Mouse (Mus musculus): ENCODE data around the gene Pspn. TPM values are rescaled to one million over a fixed set of nuclear protein-coding genes. Genes with fewer than 3 reads are reported as not detected.
A peak's percentile ranks its signal among the peaks of the same experiment; 100 is the strongest.

The Pspn gene
- total RNA-seq, 4 experiments from 2014 or later: not detected

- no peak for DNase-seq (ENCODE audit: low spot score in 2 of 2)
Measured at GRCm38 (mm10) chr17:56962642-56963405, 37.0 kb downstream of the Pspn start.

GRCm38 (mm10) chr17:56961880-56962279 is 37.9 kb downstream of the Pspn start:
- no peak for DNase-seq (ENCODE audit: low spot score in 2 of 2)

DNA sequence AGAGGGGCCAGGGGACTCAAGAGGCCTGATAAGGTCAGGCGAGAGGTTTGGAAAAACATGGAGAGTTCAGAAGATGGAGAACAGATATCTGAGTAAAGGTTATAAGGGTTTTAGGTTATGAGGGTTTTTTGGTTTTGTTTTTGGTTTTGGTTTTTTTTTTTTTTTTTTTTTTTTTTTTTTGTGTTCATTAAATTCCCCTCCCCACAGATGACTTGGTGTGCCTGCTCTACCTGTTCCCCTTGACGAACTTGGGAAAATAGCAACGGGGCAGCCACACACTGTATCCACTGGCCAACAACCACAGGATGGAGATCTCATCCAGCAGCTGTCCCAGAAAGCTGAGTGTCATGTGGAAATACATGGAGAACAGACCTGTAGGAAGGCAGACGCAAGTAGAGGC is 41.2 kb downstream of the Pspn start:
- no peak for DNase-seq (ENCODE audit: low spot score in 2 of 2)

- no peak for DNase-seq (ENCODE audit: low spot score in 2 of 2)
Measured at GRCm38 (mm10) chr17:56957763-56958429, 41.9 kb downstream of the Pspn start.

GRCm38 (mm10) chr17:56954871-56955270 is 44.9 kb downstream of the Pspn start:
- DNase-seq (ENCODE audit: low spot score in 2 of 2): no peak

GRCm38 (mm10) chr17:56952639-56953038 is 47.2 kb downstream of the Pspn start:
- no peak for DNase-seq (ENCODE audit: low spot score in 2 of 2)

GRCm38 (mm10) chr17:56950915-56951314 is 48.9 kb downstream of the Pspn start:
- DNase-seq (ENCODE audit: low spot score in 2 of 2): peak; percentile 33 to 40

Other genes starting within 250 kb of the Pspn start
- gene Nrtn, start 242.5 kb downstream of the Pspn start, total RNA-seq (2022): 1 to 10 TPM; 1.9 to 5.0 (median 3.5) TPM
- 10 to 100 TPM; 12.6 to 17.4 (median 15.4) TPM for gene Dus3l, start 235.3 kb downstream of the Pspn start, total RNA-seq (2022)
- under 1 TPM in 1 of 4 experiments, not detected in 3; 0.12 TPM for gene Prr22, start 229.8 kb downstream of the Pspn start, total RNA-seq (2022)
- gene Rfx2, start 169.0 kb downstream of the Pspn start, total RNA-seq (2022): 1 to 10 TPM; 1.8 to 3.6 (median 2.5) TPM
- gene Acsbg2, start 125.6 kb downstream of the Pspn start, total RNA-seq (2022): not detected
- not detected for gene 1700061G19Rik, start 124.5 kb downstream of the Pspn start, total RNA-seq (2022)
- 10 to 100 TPM; 19.5 to 24.2 (median 21.8) TPM for gene Mllt1, start 64.6 kb downstream of the Pspn start, total RNA-seq (2022)
- gene Acer1, start 17.9 kb downstream of the Pspn start, total RNA-seq (2022): not detected
- 10 to 100 TPM; 35.8 to 39.5 (median 37.5) TPM for gene Clpp, start 9.7 kb downstream of the Pspn start, total RNA-seq (2022)
- 10 to 100 TPM; 20.2 to 27.1 (median 21.9) TPM for gene Alkbh7, start 2.7 kb downstream of the Pspn start, total RNA-seq (2022)
- 10 to 100 TPM; 13.3 to 17.5 (median 15.5) TPM for gene Gtf2f1, start 11.3 kb upstream of the Pspn start, total RNA-seq (2022)
- under 1 TPM in 1 of 4 experiments, not detected in 3; 0.27 TPM for gene Gm17949, start 11.5 kb upstream of the Pspn start, total RNA-seq (2022)
- 10 to 100 TPM; 23.3 to 29.9 (median 27.2) TPM for gene Khsrp, start 31.5 kb upstream of the Pspn start, total RNA-seq (2022)
- not detected for gene Slc25a41, start 41.6 kb upstream of the Pspn start, total RNA-seq (2022)
- gene Crb3, start 59.1 kb upstream of the Pspn start, total RNA-seq (2022): under 1 TPM in 1 of 4 experiments, not detected in 3; 0.34 TPM
- 10 to 100 TPM; 28.2 to 32.7 (median 31.3) TPM for gene Slc25a23, start 59.8 kb upstream of the Pspn start, total RNA-seq (2022)
- gene Dennd1c, start 78.5 kb upstream of the Pspn start, total RNA-seq (2022): under 1 TPM in 3 of 4 experiments, not detected in 1; 0.12 to 0.52 (median 0.44) TPM
- under 1 TPM; 0.53 to 0.88 (median 0.64) TPM for gene Tubb4a, start 87.8 kb upstream of the Pspn start, total RNA-seq (2022)
- under 1 TPM in 1 of 4 experiments, not detected in 3; 0.38 TPM for gene Tnfsf9, start 105.3 kb upstream of the Pspn start, total RNA-seq (2022)
- gene Cd70, start 149.8 kb upstream of the Pspn start, total RNA-seq (2022): not detected
- gene Tnfsf14, start 194.2 kb upstream of the Pspn start, total RNA-seq (2022): not detected
- 10 to 100 TPM in 3 of 4 experiments, 1 to 10 TPM in 1; 8.4 to 33.5 (median 14.9) TPM for gene C3, start 228.1 kb upstream of the Pspn start, total RNA-seq (2022)
- 10 to 100 TPM; 24.3 to 28.1 (median 26.3) TPM for gene Gpr108, start 248.4 kb upstream of the Pspn start, total RNA-seq (2022)
- gene Trip10, start 249.4 kb upstream of the Pspn start, total RNA-seq (2022): 100 to 1,000 TPM; 169 to 191 (median 176) TPM

All from gastrocnemius, adult 8-10 months (tissue).